Mouse (Mus musculus): ENCODE results near the gene Lrig1. TPM values are rescaled to one million over a fixed set of nuclear protein-coding genes. Genes with fewer than 3 reads are reported as not detected.

Gene Lrig1
- total and polyA plus RNA-seq, 3 experiments = 0.58 to 0.75 TPM; not detected in 1

DNA sequence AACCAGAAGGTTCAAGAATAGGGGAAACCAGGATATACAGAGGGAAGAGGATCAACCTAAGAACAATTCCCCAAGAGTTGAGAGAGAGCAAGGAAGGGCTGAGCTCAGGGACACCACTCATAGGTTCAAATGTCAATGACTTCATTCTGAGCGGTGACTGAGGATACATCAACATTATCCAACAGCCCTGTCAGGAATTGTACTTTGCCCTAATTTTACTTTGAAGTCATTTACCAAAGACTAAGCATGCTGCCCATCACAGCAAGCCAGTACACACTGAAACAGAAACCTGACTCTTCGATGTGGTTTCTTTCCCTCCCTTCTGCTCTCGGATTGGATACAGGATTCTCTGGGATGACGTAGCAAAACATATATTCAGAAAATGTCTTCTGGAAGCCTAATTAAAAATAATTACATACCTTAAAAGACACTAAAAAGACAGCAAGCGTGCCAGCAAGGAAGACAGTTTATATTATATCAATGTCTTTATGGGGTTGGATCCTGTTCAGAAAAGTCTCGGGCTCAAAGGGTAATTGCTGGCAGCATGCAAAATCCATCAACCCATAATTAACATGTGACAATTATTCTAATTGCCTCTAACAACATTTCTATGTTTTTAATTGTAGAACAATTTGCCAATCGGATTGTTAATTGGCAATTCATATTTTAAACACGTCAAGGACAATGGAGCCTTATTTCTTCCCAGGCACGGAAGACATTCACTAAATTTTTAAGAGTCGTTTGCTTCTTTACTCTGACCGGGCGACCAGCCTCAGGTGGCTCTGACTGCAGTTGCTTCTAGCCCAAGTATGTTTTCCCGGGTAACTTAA, 15.1 kb upstream of the Lrig1 start:
- H3K27me3 ChIP-seq (ENCODE audit: control insufficient read depth in 1 of 2, insufficient read depth in 2 of 2, low read length in 2 of 2) = peaks cover 0 to 2% of the 10 kb centered on the region in 2 experiments; a peak in 2 of 4 replicates
- no peak overlapping the region for H3K4me3 ChIP-seq (ENCODE audit: control insufficient read depth in 1 of 2, insufficient read depth in 1 of 2, low read depth in 2 of 2, low read length in 2 of 2)
- H3K9ac ChIP-seq (ENCODE audit: control insufficient read depth, low read depth, low read length, poor library complexity, severe bottlenecking) = no peak overlapping the region
- H3K36me3 ChIP-seq (ENCODE audit: control insufficient read depth in 1 of 2, insufficient read depth in 2 of 2, low read length in 2 of 2) = no peaks in the 10 kb centered on the region
- H3K79me2 ChIP-seq (ENCODE audit: control insufficient read depth, insufficient read depth, low read length, poor library complexity) = no peaks in the 10 kb centered on the region
- TF ChIP-seq MAZ (IDR thresholded peaks at IDR 0.05; ENCODE audit: low read depth, low read length) = no peak
- TF ChIP-seq SIN3A (IDR thresholded peaks at IDR 0.05; ENCODE audit: low read length) = no peak
- TF ChIP-seq ZNF384 (IDR thresholded peaks at IDR 0.05; ENCODE audit: low read depth, low read length) = no peak
- TF ChIP-seq SMC3 (IDR thresholded peaks at IDR 0.05; ENCODE audit: low read depth, low read length) = no peak
- TF ChIP-seq CHD1 (IDR thresholded peaks at IDR 0.05; ENCODE audit: low read depth, low read length) = no peak
- TF ChIP-seq KAT2A (conservative IDR thresholded peaks at IDR 0.05; ENCODE audit: low read depth, low read length) = no peak
- TF ChIP-seq NRF1 (IDR thresholded peaks at IDR 0.05; ENCODE audit: insufficient read depth, low read depth, low read length, poor library complexity, severe bottlenecking) = no peak
- TF ChIP-seq UBTF (IDR thresholded peaks at IDR 0.05; ENCODE audit: borderline replicate concordance, insufficient read depth, low read depth, low read length) = no peak
- TF ChIP-seq GABPA (IDR thresholded peaks at IDR 0.05; ENCODE audit: low read depth, low read length) = no peak
- no peak for TF ChIP-seq MAX (IDR thresholded peaks at IDR 0.05; ENCODE audit: low read length)
- TF ChIP-seq TCF12 (IDR thresholded peaks at IDR 0.05; ENCODE audit: low read depth, low read length) = no peak
- TF ChIP-seq ZKSCAN1 (IDR thresholded peaks at IDR 0.05; ENCODE audit: low read depth, low read length) = no peak
- no peak for TF ChIP-seq MAFK (IDR thresholded peaks at IDR 0.05; ENCODE audit: borderline replicate concordance, low read depth, low read length)
- no peaks in the 10 kb centered on the region for H3K4me1 ChIP-seq (ENCODE audit: control insufficient read depth in 1 of 2, insufficient read depth in 2 of 2, low read length in 2 of 2)
- H3K27ac ChIP-seq (ENCODE audit: control insufficient read depth, low read depth, low read length) = no peak overlapping the region
- no peaks in the 10 kb centered on the region for H3K9me3 ChIP-seq (replicated peaks; ENCODE audit: insufficient read depth, low read length)
- no peak for DNase-seq (ENCODE audit: low read depth, low spot score)

GRCm38 (mm10) chr6:94709832-94710231, 9.9 kb upstream of the Lrig1 start:
- Histone ChIP-seq H3K27ac (ENCODE audit: control insufficient read depth, low read depth, low read length) (no peak overlapping the region), H3K79me2 (ENCODE audit: control insufficient read depth, insufficient read depth, low read length, poor library complexity) (no peaks in the 10 kb centered on the region), H3K9me3 (replicated peaks; ENCODE audit: insufficient read depth, low read length) (no peaks in the 10 kb centered on the region), H3K36me3 (ENCODE audit: control insufficient read depth in 1 of 2, insufficient read depth in 2 of 2, low read length in 2 of 2) (no peaks in the 10 kb centered on the region), H3K4me1 (ENCODE audit: control insufficient read depth in 1 of 2, insufficient read depth in 2 of 2, low read length in 2 of 2) (no peaks in the 10 kb centered on the region), H3K27me3 (ENCODE audit: control insufficient read depth in 1 of 2, insufficient read depth in 2 of 2, low read length in 2 of 2) (no peaks in the 10 kb centered on the region), H3K9ac (ENCODE audit: control insufficient read depth, low read depth, low read length, poor library complexity, severe bottlenecking) (no peak overlapping the region), H3K4me3 (ENCODE audit: control insufficient read depth in 1 of 2, insufficient read depth in 1 of 2, low read depth in 2 of 2, low read length in 2 of 2) (no peak overlapping the region)
- DNase-seq (ENCODE audit: low read depth, low spot score) = no peak
- no peak for TF ChIP-seq NELFE (IDR thresholded peaks at IDR 0.05; ENCODE audit: low read depth, low read length)
- no peak for TF ChIP-seq MAFK (IDR thresholded peaks at IDR 0.05; ENCODE audit: borderline replicate concordance, low read depth, low read length)
- no peak for TF ChIP-seq POLR2AphosphoS2 (IDR thresholded peaks at IDR 0.05; ENCODE audit: low read length)
- no peak for TF ChIP-seq ETS1 (IDR thresholded peaks at IDR 0.05; ENCODE audit: low read depth, low read length)
- TF ChIP-seq MEF2A (IDR thresholded peaks at IDR 0.05; ENCODE audit: extremely low read depth, insufficient replicate concordance, low read depth, low read length, poor library complexity, severe bottlenecking) = no peak
- no peak for TF ChIP-seq TBP (IDR thresholded peaks at IDR 0.05; ENCODE audit: low read depth, low read length)
- no peak for TF ChIP-seq E2F4 (IDR thresholded peaks at IDR 0.05; ENCODE audit: borderline replicate concordance, low read depth, low read length)
- no peak for TF ChIP-seq POLR2A (IDR thresholded peaks at IDR 0.05; ENCODE audit: control insufficient read depth in 1 of 2, insufficient read depth in 1 of 2, low read depth in 1 of 2, low read length in 2 of 2, poor library complexity in 1 of 2)
- TF ChIP-seq ZMIZ1 (IDR thresholded peaks at IDR 0.05; ENCODE audit: low read depth, low read length) = no peak
- TF ChIP-seq SIN3A (IDR thresholded peaks at IDR 0.05; ENCODE audit: low read length) = no peak
- TF ChIP-seq TCF12 (IDR thresholded peaks at IDR 0.05; ENCODE audit: low read depth, low read length) = no peak
- TF ChIP-seq GABPA (IDR thresholded peaks at IDR 0.05; ENCODE audit: low read depth, low read length) = no peak
- no peak for TF ChIP-seq RCOR1 (IDR thresholded peaks at IDR 0.05; ENCODE audit: low read depth, low read length)
- no peak for TF ChIP-seq ZC3H11A (IDR thresholded peaks at IDR 0.05; ENCODE audit: low read depth, low read length)
- no peak for TF ChIP-seq EP300 (IDR thresholded peaks at IDR 0.05; ENCODE audit: low read depth in 1 of 2, low read length in 2 of 2)
- no peak for TF ChIP-seq CHD1 (IDR thresholded peaks at IDR 0.05; ENCODE audit: low read depth, low read length)
- no peak for TF ChIP-seq USF1 (IDR thresholded peaks at IDR 0.05; ENCODE audit: low read depth, low read length)
- no peak for TF ChIP-seq MAX (IDR thresholded peaks at IDR 0.05; ENCODE audit: low read length)
- TF ChIP-seq RAD21 (IDR thresholded peaks at IDR 0.05; ENCODE audit: low read depth, low read length) = no peak
- no peak for TF ChIP-seq USF2 (IDR thresholded peaks at IDR 0.05; ENCODE audit: borderline replicate concordance in 1 of 2, insufficient read depth in 1 of 2, low read depth in 1 of 2, low read length in 2 of 2)
